Mouse (Mus musculus) ES-E14 (cell line): Measurements from ENCODE around the gene Lamtor2.

Experiments used
- CHD2 ChIP-seq: IDR thresholded peaks from 2 replicates; pipeline ENCODE4 v1.6.1; 2014; ENCODE audit warnings: mild to moderate bottlenecking, low read depth, low read length, inconsistent platforms
- HCFC1 ChIP-seq: IDR thresholded peaks from 2 replicates; pipeline ENCODE4 v1.6.1; 2012; ENCODE audit warnings: low read length, inconsistent platforms, borderline replicate concordance; ENCODE audit not compliant: insufficient read depth
- MAFK ChIP-seq: IDR thresholded peaks from 2 replicates; pipeline ENCODE4 v1.6.1; 2014; ENCODE audit warnings: mild to moderate bottlenecking, low read depth, low read length, inconsistent platforms; ENCODE audit not compliant: insufficient read depth
- ZNF384 ChIP-seq: IDR thresholded peaks from 2 replicates; pipeline ENCODE4 v1.6.1; 2012; ENCODE audit warnings: low read depth, low read length, inconsistent platforms

- no peak for TF ChIP-seq MAFK
- no peak for TF ChIP-seq HCFC1
- TF ChIP-seq ZNF384, result no peak
- TF ChIP-seq CHD2, result no peak
Observed at GRCm38 (mm10) chr3:88532689-88533511, 20.0 kb downstream of the Lamtor2 start.
